In the genomic region with DNA sequence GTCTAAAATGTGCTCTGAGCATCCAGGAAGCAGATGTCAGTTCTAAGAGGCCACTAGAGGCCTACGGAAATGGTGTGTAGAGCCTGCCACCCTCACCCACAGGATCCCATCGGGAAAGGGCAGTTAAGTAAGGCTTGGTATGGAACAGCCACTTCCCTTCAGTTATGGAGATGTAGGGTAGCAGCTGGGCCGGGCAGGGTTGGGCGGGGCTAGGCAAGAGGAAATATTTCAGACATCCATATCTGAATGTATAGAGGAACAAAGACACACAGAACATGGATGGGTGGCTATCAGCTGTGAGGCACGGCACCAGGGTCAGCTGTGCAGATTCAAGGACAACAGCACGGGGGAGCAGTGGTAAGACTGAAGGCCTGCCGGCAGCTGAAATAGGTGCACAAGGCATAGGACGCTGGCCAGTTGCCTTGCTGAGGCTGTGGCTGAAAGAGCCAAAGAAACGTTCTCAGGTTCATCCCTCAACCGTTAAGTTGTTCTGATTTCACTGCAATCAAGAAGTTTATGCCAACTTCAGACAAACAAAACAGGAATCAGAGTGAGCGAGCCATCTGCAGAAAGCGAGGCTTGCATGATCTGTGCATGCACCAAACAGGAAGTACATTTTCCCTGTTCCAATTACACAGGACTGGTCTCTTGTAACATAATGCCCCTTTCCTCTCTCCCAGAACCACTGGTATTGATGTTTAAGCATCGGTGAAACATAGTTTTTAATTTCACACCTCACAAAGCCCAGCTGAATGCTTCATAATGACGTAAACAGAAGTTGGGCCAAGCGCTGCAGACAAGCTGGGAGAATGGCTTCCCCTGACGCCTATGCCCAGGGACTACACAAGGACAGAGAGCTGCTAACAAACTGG, we compare ENCODE assay signal across 9 mouse cellular contexts. TPM values are rescaled to one million over a fixed set of nuclear protein-coding genes. Genes with fewer than 3 reads are reported as not detected.
DNase-seq lines count a peak whose midpoint lies in the region; ATAC-seq and TF ChIP-seq lines count a peak whose summit lies in the region.
"Had no signal": no experiment of that assay in that cellular context is flagged by ENCODE, and none has a peak within 500 bp of the region (broad histone marks: within the 10 kb centered on the region; RNA-seq: fewer than 3 reads in every experiment).

No protein-coding gene starts in this region.

- peak; percentile 62 for DNase-seq in gastrocnemius, adult 2 months
- DNase-seq in gastrocnemius, postnatal 25 days, result no peak
- peak; percentile 18 for DNase-seq in liver
- DNase-seq in liver, embryonic 11.5 days (ENCODE audit: low spot score), result no peak
- DNase-seq in left cerebral cortex, adult 8-10 months (ENCODE audit: low spot score in 2 of 2), result no peak
- DNase-seq in midbrain, embryonic 14.5 days, result no peak
- DNase-seq: kidney, postnatal 36 days had no signal

- WGBS in liver, embryonic 11.5 days, result 65% methylated on average over 16 of the region's 16 CpGs
- WGBS in embryonic facial prominence, embryonic 12.5 days, result 59% methylated on average over 16 of the region's 16 CpGs
- WGBS in midbrain, embryonic 14.5 days, result 77% methylated on average over 16 of the region's 16 CpGs

- no peaks in the 10 kb centered on the region for H3K27me3 ChIP-seq in liver, embryonic 11.5 days (replicated peaks; ENCODE audit: control insufficient read depth, insufficient read depth, low read length)
- no peaks in the 10 kb centered on the region for H3K27me3 ChIP-seq in embryonic facial prominence, embryonic 12.5 days
- no peaks in the 10 kb centered on the region; the same call in 1 of the 2 replicates for H3K27me3 ChIP-seq in midbrain, embryonic 14.5 days (ENCODE audit: control insufficient read depth, insufficient read depth, low read length)

- TF ChIP-seq CTCF in gastrocnemius, adult 2 months (IDR thresholded peaks at IDR 0.05), result peak; percentile 47

- H3K4me1 ChIP-seq in liver, embryonic 11.5 days (replicated peaks; ENCODE audit: control insufficient read depth, insufficient read depth, low read length), result peaks cover 4% of the 10 kb centered on the region
- peaks cover 22% of the 10 kb centered on the region for H3K4me1 ChIP-seq in embryonic facial prominence, embryonic 12.5 days
- H3K4me1 ChIP-seq in midbrain, embryonic 14.5 days (ENCODE audit: control insufficient read depth, insufficient read depth, low read length), result no peaks in the 10 kb centered on the region

- peak overlapping the region; percentile 28; the same call in 1 of the 2 replicates for H3K27ac ChIP-seq in gastrocnemius, adult 2 months
- no peak overlapping the region for H3K27ac ChIP-seq in liver, embryonic 11.5 days (ENCODE audit: low read depth, low read length)
- H3K27ac ChIP-seq in embryonic facial prominence, embryonic 12.5 days, result peak overlapping the region; percentile 71
- H3K27ac ChIP-seq in midbrain, embryonic 14.5 days (replicated peaks; ENCODE audit: low read depth, low read length), result no peak overlapping the region

- H3K9ac ChIP-seq in liver, embryonic 11.5 days (ENCODE audit: low read depth, low read length), result no peak overlapping the region
- no peak overlapping the region for H3K9ac ChIP-seq in embryonic facial prominence, embryonic 12.5 days
- H3K9ac ChIP-seq in midbrain, embryonic 14.5 days (replicated peaks; ENCODE audit: low read length), result no peak overlapping the region

- H3K36me3 ChIP-seq in liver, embryonic 11.5 days (ENCODE audit: control insufficient read depth, insufficient read depth, low read length), result no peaks in the 10 kb centered on the region
- H3K36me3 ChIP-seq in embryonic facial prominence, embryonic 12.5 days, result no peaks in the 10 kb centered on the region
- 0 out of 2 replicates have a peak, but pooled peaks cover 6% of the 10 kb centered on the region for H3K36me3 ChIP-seq in midbrain, embryonic 14.5 days (ENCODE audit: control insufficient read depth, insufficient read depth, low read length)

- intact Hi-C loops in gastrocnemius, adult 2 months (cut with DNase I), result no loop called here

- no peaks in the 10 kb centered on the region for H3K9me3 ChIP-seq in liver, embryonic 11.5 days (ENCODE audit: control insufficient read depth, low read length)
- no peaks in the 10 kb centered on the region for H3K9me3 ChIP-seq in embryonic facial prominence, embryonic 12.5 days
- no peaks in the 10 kb centered on the region for H3K9me3 ChIP-seq in midbrain, embryonic 14.5 days (ENCODE audit: control insufficient read depth, low read length)

- no peak overlapping the region for H3K4me2 ChIP-seq in liver, embryonic 11.5 days
- no peak overlapping the region for H3K4me2 ChIP-seq in embryonic facial prominence, embryonic 12.5 days (replicated peaks)
- no peak overlapping the region for H3K4me2 ChIP-seq in midbrain, embryonic 14.5 days (ENCODE audit: low read length)

- H3K4me3 ChIP-seq in gastrocnemius, adult 2 months, result no peak overlapping the region
- no peak overlapping the region for H3K4me3 ChIP-seq in liver, embryonic 11.5 days (ENCODE audit: low read depth, low read length)
- H3K4me3 ChIP-seq in embryonic facial prominence, embryonic 12.5 days, result no peak overlapping the region
- H3K4me3 ChIP-seq in midbrain, embryonic 14.5 days (replicated peaks; ENCODE audit: low read depth, low read length), result no peak overlapping the region

- no peak for ATAC-seq in liver, embryonic 11.5 days (replicated peaks; ENCODE audit: low FRiP score)
- no peak for ATAC-seq in embryonic facial prominence, embryonic 12.5 days (ENCODE audit: insufficient number of reproducible peaks, insufficient read depth, low FRiP score, low TSS enrichment)
- peak; percentile 38 for ATAC-seq in megakaryocyte progenitor cell, adult 5-6 weeks (replicated peaks; ENCODE audit: poor library complexity)
- ATAC-seq in midbrain, embryonic 14.5 days (ENCODE audit: low FRiP score, low TSS enrichment), result no peak

RNA-seq across cellular contexts. Expression of a gene that starts 22.0 kb away (rescaled TPM):
- total RNA-seq in gastrocnemius, adult 2 months (2021), result 10 to 100 TPM; 70.6 to 96.6 TPM
- total RNA-seq in gastrocnemius, postnatal 25 days (2021), result 10 to 100 TPM; 65.1 to 85.6 TPM
- polyA plus RNA-seq in liver, embryonic 11.5 days (2014; fragmentation: Nextera tagmentation; extraction: Ambion mirVana), result 5.2 and 5.4 TPM in 2 replicates
- polyA plus RNA-seq in embryonic facial prominence, embryonic 12.5 days (2016; fragmentation: Nextera tagmentation; extraction: Ambion mirVana), result 51.7 and 54.8 TPM in 2 replicates
- 1.7 and 1.8 TPM in 2 replicates for total RNA-seq in megakaryocyte progenitor cell, adult 5-6 weeks (2015)
- 0.33 and 1.8 TPM in 2 replicates for total RNA-seq in megakaryocyte progenitor cell, adult 5-6 weeks (2017)
- total RNA-seq in left cerebral cortex, adult 8-10 months (2022), result 1 to 10 TPM; 2.7 to 3.9 (median 3.3) TPM
- polyA plus RNA-seq in midbrain, embryonic 14.5 days (2014; fragmentation: Nextera tagmentation; extraction: Ambion mirVana), result 4.9 and 5.4 TPM in 2 replicates

RNA-seq across cellular contexts. Expression of a gene that starts 49.3 kb away (rescaled TPM):
- 10 to 100 TPM; 29.4 to 36.3 TPM for total RNA-seq in gastrocnemius, adult 2 months (2021)
- 10 to 100 TPM; 28.2 to 40.7 TPM for total RNA-seq in gastrocnemius, postnatal 25 days (2021)
- 25.8 and 30.0 TPM in 2 replicates for polyA plus RNA-seq in liver, embryonic 11.5 days (2014; fragmentation: Nextera tagmentation; extraction: Ambion mirVana)
- polyA plus RNA-seq in embryonic facial prominence, embryonic 12.5 days (2016; fragmentation: Nextera tagmentation; extraction: Ambion mirVana), result 34.1 and 36.0 TPM in 2 replicates
- total RNA-seq in megakaryocyte progenitor cell, adult 5-6 weeks (2015), result 44.9 and 48.9 TPM in 2 replicates
- 23.2 and 25.4 TPM in 2 replicates for total RNA-seq in megakaryocyte progenitor cell, adult 5-6 weeks (2017)
- total RNA-seq in left cerebral cortex, adult 8-10 months (2022), result 10 to 100 TPM; 59.6 to 72.2 (median 64.0) TPM
- polyA plus RNA-seq in midbrain, embryonic 14.5 days (2014; fragmentation: Nextera tagmentation; extraction: Ambion mirVana), result 31.6 and 39.4 TPM in 2 replicates

Comparison
In these comparisons a context has a peak if more than half of its experiments do, and no peak if none do; other contexts are left out.
1. DNase-seq: peak in gastrocnemius, adult 2 months (single experiment) and liver (single experiment); none in gastrocnemius, postnatal 25 days (single experiment), liver, embryonic 11.5 days (single experiment), left cerebral cortex, adult 8-10 months (0 of 2) and midbrain, embryonic 14.5 days (single experiment).
2. H3K27ac ChIP-seq: peak in gastrocnemius, adult 2 months (single experiment) and embryonic facial prominence, embryonic 12.5 days (single experiment); none in liver, embryonic 11.5 days (single experiment) and midbrain, embryonic 14.5 days (single experiment).
3. RNA of a gene that starts 22.0 kb away (total RNA-seq): 70.6 to 96.6 TPM in gastrocnemius, adult 2 months and 65.1 to 85.6 TPM in gastrocnemius, postnatal 25 days; 2.7 to 3.9 TPM in left cerebral cortex, adult 8-10 months and 0.33 to 1.8 TPM in megakaryocyte progenitor cell, adult 5-6 weeks; every median in the first group is over 10 times any median in the second.